Mouse (Mus musculus) liver, embryonic 14.5 days (tissue): ENCODE results near the gene Plekha5.

Experiments used
- CTCF ChIP-seq: IDR thresholded peaks from 2 replicates; pipeline ENCODE4 v1.5.1; 2016; ENCODE audit warnings: antibody characterized with exemption, low read depth, control low read depth
- EP300 ChIP-seq: IDR thresholded peaks from 2 replicates; pipeline ENCODE4 v1.6.1; 2016; ENCODE audit warnings: antibody characterized with exemption, low read depth

DNA sequence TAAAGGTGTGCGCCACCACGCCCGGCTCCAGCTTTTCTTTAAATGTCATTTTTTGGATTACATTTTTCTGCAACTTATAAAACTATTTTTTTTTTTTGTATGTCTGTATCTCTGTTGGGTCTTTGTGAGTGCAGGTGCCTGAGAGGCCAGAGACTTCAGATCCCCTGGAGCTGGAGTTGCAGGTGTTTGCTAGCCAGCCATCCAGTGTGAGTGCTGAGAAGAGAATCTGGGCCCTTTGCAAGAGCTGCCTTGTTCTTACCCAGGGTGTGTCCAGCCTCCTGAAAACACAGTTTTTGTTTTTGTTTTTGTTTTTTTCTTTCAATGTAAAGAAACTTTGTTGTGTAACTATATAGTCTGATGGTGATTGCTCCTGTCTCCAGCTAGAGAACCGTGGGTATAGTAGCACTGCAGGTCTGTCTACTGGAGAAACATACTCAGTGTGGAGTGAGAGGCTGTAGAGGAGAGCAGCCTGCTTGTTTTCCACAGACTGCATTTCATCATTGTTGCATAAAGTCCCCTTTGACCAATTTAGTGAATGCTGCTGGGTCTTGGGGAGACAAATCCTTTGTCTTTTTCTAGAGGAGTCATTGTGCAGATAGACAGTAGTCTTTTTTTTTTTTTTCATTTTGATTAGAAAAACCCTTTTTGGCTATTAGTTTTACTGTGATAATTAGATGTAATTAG is 205.5 kb downstream of the Plekha5 start:
- no peak for TF ChIP-seq CTCF
- TF ChIP-seq EP300 = no peak
